Mouse (Mus musculus): Measurements from ENCODE around the gene Malsu1. TPM values are rescaled to one million over a fixed set of nuclear protein-coding genes. Genes with fewer than 3 reads are reported as not detected.

Malsu1 gene
- 10 to 100 TPM; 56.4 to 61.1 TPM for total RNA-seq (2021)
- long read RNA-seq, experiment 1, transcript Malsu1-203 (4 exons, 2,819 nt), result major isoform, 45 of 58 reads
- long read RNA-seq, experiment 1, transcript Malsu1-202 (3 exons, 2,587 nt), result minor isoform, 5 of 58 reads
- long read RNA-seq, experiment 1, partial matches to known transcripts, result 4 of 58 reads
- long read RNA-seq, experiment 1, other reads (novel, unspliced or antisense), result 2 of 58 reads
- long read RNA-seq, experiment 2, transcript Malsu1-203 (4 exons, 2,819 nt), result major isoform, 43 of 55 reads
- long read RNA-seq, experiment 2, transcript Malsu1-202 (3 exons, 2,587 nt), result minor isoform, 6 of 55 reads
- long read RNA-seq, experiment 2, partial matches to known transcripts, result 4 of 55 reads
- long read RNA-seq, experiment 2, other reads (novel, unspliced or antisense), result 1 of 55 reads

- DNase-seq (ENCODE audit: low spot score in 2 of 2), result peak; percentile 84 to 90
Measured at GRCm38 (mm10) chr6:49073304-49074116, at the start of gene Malsu1. TSS of gene Malsu1 (plus strand) at chr6:49073795.

GRCm38 (mm10) chr6:49025290-49025689, 48.3 kb upstream of the Malsu1 start:
- DNase-seq (ENCODE audit: low spot score in 2 of 2), result no peak

- no peak for DNase-seq (ENCODE audit: low spot score in 2 of 2)
Measured at GRCm38 (mm10) chr6:49026496-49026895, 47.1 kb upstream of the Malsu1 start.

GRCm38 (mm10) chr6:49028019-49028418, 45.6 kb upstream of the Malsu1 start:
- DNase-seq (ENCODE audit: low spot score in 2 of 2), result no peak

GRCm38 (mm10) chr6:49028708-49029107, 44.9 kb upstream of the Malsu1 start:
- DNase-seq (ENCODE audit: low spot score in 2 of 2), result no peak

- DNase-seq (ENCODE audit: low spot score in 2 of 2), result no peak
Measured at GRCm38 (mm10) chr6:49031230-49031629, 42.4 kb upstream of the Malsu1 start.

- DNase-seq (ENCODE audit: low spot score in 2 of 2), result no peak
Measured at GRCm38 (mm10) chr6:49032783-49033182, 40.8 kb upstream of the Malsu1 start.

GRCm38 (mm10) chr6:49036275-49037267, 37.0 kb upstream of the Malsu1 start, which contains the start of gene Gpnmb:
TSS of gene Gpnmb (plus strand) at chr6:49036546.
- no peak for DNase-seq (ENCODE audit: low spot score in 2 of 2)

GRCm38 (mm10) chr6:49037268-49037662, 36.3 kb upstream of the Malsu1 start:
- DNase-seq (ENCODE audit: low spot score in 2 of 2), result no peak

- DNase-seq (ENCODE audit: low spot score in 2 of 2), result peak in 1 of 2 experiments; percentile 31
Measured at GRCm38 (mm10) chr6:49039470-49040180, 34.0 kb upstream of the Malsu1 start.

- no peak for DNase-seq (ENCODE audit: low spot score in 2 of 2)
Measured at GRCm38 (mm10) chr6:49046502-49046901, 27.1 kb upstream of the Malsu1 start.

GRCm38 (mm10) chr6:49046976-49047375, 26.6 kb upstream of the Malsu1 start:
- DNase-seq (ENCODE audit: low spot score in 2 of 2), result no peak

- no peak for DNase-seq (ENCODE audit: low spot score in 2 of 2)
Measured at GRCm38 (mm10) chr6:49047848-49048247, 25.7 kb upstream of the Malsu1 start.

- DNase-seq (ENCODE audit: low spot score in 2 of 2), result no peak
Measured at GRCm38 (mm10) chr6:49048395-49048794, 25.2 kb upstream of the Malsu1 start.

GRCm38 (mm10) chr6:49050677-49051410, 22.8 kb upstream of the Malsu1 start:
- no peak for DNase-seq (ENCODE audit: low spot score in 2 of 2)

GRCm38 (mm10) chr6:49052191-49052590, 21.4 kb upstream of the Malsu1 start:
- no peak for DNase-seq (ENCODE audit: low spot score in 2 of 2)

GRCm38 (mm10) chr6:49055256-49055733, 18.3 kb upstream of the Malsu1 start:
- no peak for DNase-seq (ENCODE audit: low spot score in 2 of 2)

GRCm38 (mm10) chr6:49056009-49056408, 17.6 kb upstream of the Malsu1 start:
- DNase-seq (ENCODE audit: low spot score in 2 of 2), result no peak
